Mouse (Mus musculus): ENCODE measurements around the gene Trim16. TPM values are rescaled to one million over a fixed set of nuclear protein-coding genes. Genes with fewer than 3 reads are reported as not detected.
A peak's percentile ranks its signal among the peaks of the same experiment; 100 is the strongest.

The Trim16 gene
- 4.5 and 5.3 TPM in 2 replicates for polyA plus RNA-seq (2015; fragmentation: Nextera tagmentation; extraction: Ambion mirVana)

DNA sequence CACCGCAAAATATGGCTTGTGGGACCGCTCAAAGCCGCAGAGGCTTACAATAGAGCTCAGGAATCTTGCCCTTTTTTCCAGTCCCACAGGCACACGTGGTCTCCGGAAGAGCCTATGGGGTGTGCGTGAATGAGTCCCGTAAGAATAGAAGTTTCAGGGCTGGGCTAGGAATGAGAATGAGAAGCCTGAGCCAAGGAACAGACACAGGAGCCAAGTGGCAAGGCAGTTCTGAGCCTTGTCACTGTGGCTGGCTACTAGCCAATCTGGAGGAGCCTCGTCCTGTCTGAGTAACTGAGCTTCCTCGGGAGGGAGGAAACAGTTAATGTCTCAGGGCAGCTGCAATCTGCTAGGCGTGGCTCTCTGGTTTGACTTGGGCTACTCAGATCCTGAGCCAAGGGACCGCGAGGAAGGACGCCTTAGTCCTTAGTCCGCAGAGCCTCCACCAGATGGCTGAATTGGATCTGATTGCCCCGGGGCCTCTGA, at the start of gene Trim16:
Gene Trim16, plus strand, starts transcription at position 173 of the 483 bp plus-strand sequence.
- peak; percentile 75; the same call in 1 of the 2 replicates for ATAC-seq

GRCm38 (mm10) chr11:62776510-62776909, 43.5 kb upstream of the Trim16 start:
- Histone ChIP-seq H3K4me1 (replicated peaks) (no peaks in the 10 kb centered on the region), H3K9ac (replicated peaks) (no peak overlapping the region), H3K36me3 (peaks cover 60% of the 10 kb centered on the region), H3K4me3 (replicated peaks) (no peak overlapping the region), H3K27me3 (no peaks in the 10 kb centered on the region), H3K9me3 (peaks cover 49% of the 10 kb centered on the region), H3K4me2 (replicated peaks) (no peak overlapping the region), H3K27ac (no peak overlapping the region)
- ATAC-seq, result no peak
- WGBS, result 95% methylated on average over 7 of the region's 7 CpGs

More for the DNA sequence above, at the start of gene Trim16:
- 9% methylated on average over 15 of the region's 15 CpGs for WGBS
- Histone ChIP-seq H3K4me3 (replicated peaks) (peak within 1 kb of the TSS; percentile 37), H3K4me1 (replicated peaks) (peaks cover 14% of the 10 kb centered on the region), H3K27ac (0 out of 2 replicates have a peak within 1 kb of the TSS, but pooled peaks have one; percentile 5), H3K36me3 (no peaks in the 10 kb centered on the region), H3K27me3 (no peaks in the 10 kb centered on the region), H3K4me2 (replicated peaks) (peak within 1 kb of the TSS; percentile 56), H3K9ac (replicated peaks) (peak within 1 kb of the TSS; percentile 55), H3K9me3 (no peaks in the 10 kb centered on the region)

DNA sequence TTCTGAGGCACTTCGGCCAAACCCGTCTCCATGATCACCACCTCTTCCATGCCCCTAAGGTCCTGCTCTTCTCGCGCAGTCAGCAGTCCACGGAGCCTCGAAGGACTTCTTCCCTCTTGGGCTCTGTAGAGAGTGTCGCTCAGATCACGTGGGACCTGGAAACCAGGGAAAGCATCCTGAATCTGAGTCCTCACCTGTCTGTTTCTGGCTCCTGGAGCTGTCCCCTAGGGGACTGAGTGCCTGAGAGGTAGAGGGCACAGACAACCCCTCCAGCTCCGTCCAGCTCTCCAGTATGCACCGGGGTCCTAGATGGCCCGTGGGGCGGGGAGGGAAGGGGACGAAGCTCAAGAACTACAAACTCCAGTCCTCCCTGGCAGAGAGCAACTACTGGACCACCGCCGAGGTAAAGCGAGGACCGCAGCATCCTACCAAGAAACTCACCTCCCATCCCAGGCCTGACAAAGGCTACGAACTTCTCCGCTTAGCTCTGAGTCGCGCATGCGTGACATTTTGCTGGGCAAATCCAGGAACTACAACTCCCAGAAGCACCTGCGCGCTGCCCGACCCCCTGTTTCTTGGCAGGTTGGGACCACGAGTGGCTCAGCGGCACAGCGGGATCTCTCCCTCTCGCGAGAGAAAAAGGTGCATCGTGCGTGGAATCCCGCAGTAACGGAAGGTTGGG, 31.0 kb upstream of the Trim16 start, which contains the start of gene Zfp286:
Gene Zfp286, minus strand, starts transcription at position 528 of the 682 bp plus-strand sequence.
- 7% methylated on average over 34 of the region's 34 CpGs for WGBS
- Histone ChIP-seq H3K36me3 (peaks cover 29% of the 10 kb centered on the region), H3K9ac (replicated peaks) (peak within 1 kb of the TSS; percentile 72), H3K4me3 (replicated peaks) (peak within 1 kb of the TSS; percentile 55), H3K27me3 (no peaks in the 10 kb centered on the region), H3K4me1 (replicated peaks) (peaks cover 8% of the 10 kb centered on the region; the same call in 1 of the 2 replicates), H3K27ac (peak within 1 kb of the TSS; percentile 61; the same call in 1 of the 2 replicates), H3K9me3 (peaks cover 15% of the 10 kb centered on the region), H3K4me2 (replicated peaks) (peak within 1 kb of the TSS; percentile 69)
- peak; percentile 96 for ATAC-seq

- no peak for ATAC-seq
- peak overlapping the region; percentile 69 for H3K4me2 ChIP-seq (replicated peaks)
- H3K27ac ChIP-seq, result peak overlapping the region; percentile 49; the same call in 1 of the 2 replicates
Measured at GRCm38 (mm10) chr11:62789617-62789936, 30.5 kb upstream of the Trim16 start.

DNA sequence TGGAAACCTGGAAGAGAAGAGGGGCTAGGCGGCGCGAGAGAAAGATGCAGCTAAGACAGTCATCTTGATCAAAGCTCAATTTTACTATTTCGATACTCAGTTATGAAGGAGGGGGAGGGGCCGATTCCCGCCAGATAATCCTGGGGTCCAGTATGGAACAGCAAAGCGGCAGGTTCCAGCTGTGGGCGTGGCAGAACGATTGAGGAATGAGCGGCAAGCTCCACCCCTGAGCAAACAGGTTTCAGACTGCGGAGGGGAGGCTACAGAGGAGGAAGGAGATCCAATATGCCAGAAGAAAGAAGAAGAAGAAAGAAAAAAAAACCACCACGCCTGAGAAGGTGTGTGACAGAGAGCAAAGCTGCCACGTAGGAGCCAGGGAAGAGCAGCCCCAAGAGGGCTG, 15.9 kb upstream of the Trim16 start:
- no peaks in the 10 kb centered on the region; the same call in none of the 2 replicates for H3K9me3 ChIP-seq
- no peaks in the 10 kb centered on the region for H3K4me1 ChIP-seq (replicated peaks)
- H3K27me3 ChIP-seq, result no peaks in the 10 kb centered on the region
- no peak overlapping the region for H3K9ac ChIP-seq (replicated peaks)
- H3K4me2 ChIP-seq (replicated peaks), result no peak overlapping the region
- ATAC-seq, result no peak
- 58% methylated on average over 13 of the region's 13 CpGs for WGBS
- no peak overlapping the region for H3K27ac ChIP-seq
- H3K36me3 ChIP-seq, result no peaks in the 10 kb centered on the region
- H3K4me3 ChIP-seq (replicated peaks), result no peak overlapping the region

More at GRCm38 (mm10) chr11:62789617-62789936, 30.5 kb upstream of the Trim16 start:
- H3K4me1 ChIP-seq (replicated peaks), result peaks cover 8% of the 10 kb centered on the region; the same call in 1 of the 2 replicates
- peaks cover 24% of the 10 kb centered on the region for H3K36me3 ChIP-seq
- H3K27me3 ChIP-seq, result no peaks in the 10 kb centered on the region
- H3K4me3 ChIP-seq (replicated peaks), result peak overlapping the region; percentile 55
- H3K9me3 ChIP-seq, result peaks cover 12% of the 10 kb centered on the region
- peak overlapping the region; percentile 54 for H3K9ac ChIP-seq (replicated peaks)
- WGBS, result 52% methylated on average over 3 of the region's 3 CpGs

DNA sequence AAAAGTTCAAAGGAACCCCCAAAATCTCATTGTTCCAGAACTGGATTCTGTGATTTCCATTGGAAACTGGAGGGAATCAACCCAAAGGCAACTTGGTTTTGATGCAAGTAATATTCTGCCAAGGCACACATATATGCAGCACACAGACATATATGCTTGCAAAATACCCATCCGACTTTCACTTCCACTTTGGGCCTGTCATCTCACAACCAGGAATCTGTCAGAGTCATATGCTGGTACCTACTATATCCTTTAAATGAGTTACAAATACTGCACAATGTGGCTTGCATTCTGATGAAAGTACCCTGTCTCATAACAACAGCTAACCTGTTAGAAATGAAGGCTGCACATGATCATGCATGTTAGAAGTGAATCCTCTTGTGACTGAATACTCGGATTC, 12.1 kb upstream of the Trim16 start:
- ATAC-seq, result no peak
- Histone ChIP-seq H3K9me3 (no peaks in the 10 kb centered on the region; the same call in 1 of the 2 replicates), H3K27me3 (no peaks in the 10 kb centered on the region), H3K36me3 (no peaks in the 10 kb centered on the region), H3K4me2 (replicated peaks) (no peak overlapping the region), H3K4me3 (replicated peaks) (no peak overlapping the region), H3K9ac (replicated peaks) (no peak overlapping the region), H3K27ac (no peak overlapping the region), H3K4me1 (replicated peaks) (no peaks in the 10 kb centered on the region)
- WGBS, result 87% methylated on average over 2 of the region's 2 CpGs

DNA sequence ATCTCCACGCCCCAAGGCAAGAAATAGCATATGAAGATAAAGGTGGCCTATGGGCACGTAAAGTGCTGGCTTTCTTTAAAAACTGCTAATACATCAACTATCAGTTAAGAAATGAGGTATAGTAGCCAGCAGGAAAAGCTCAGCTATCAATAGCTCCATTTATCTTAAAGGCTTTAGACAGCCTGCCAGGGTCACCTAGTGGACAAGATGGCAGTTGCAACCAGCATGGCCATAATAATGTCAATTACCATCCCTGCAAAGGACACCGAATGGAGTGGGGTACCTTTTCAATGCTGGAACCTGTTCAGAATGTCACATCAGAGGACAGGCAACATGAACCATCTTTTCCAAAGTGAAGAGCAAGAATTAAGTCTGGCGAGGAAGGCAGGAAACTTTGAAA, 10.8 kb upstream of the Trim16 start:
- Histone ChIP-seq H3K4me3 (replicated peaks) (no peak overlapping the region), H3K27me3 (no peaks in the 10 kb centered on the region), H3K4me2 (replicated peaks) (no peak overlapping the region), H3K9me3 (no peaks in the 10 kb centered on the region; the same call in 1 of the 2 replicates), H3K4me1 (replicated peaks) (no peaks in the 10 kb centered on the region), H3K27ac (no peak overlapping the region), H3K9ac (replicated peaks) (no peak overlapping the region), H3K36me3 (no peaks in the 10 kb centered on the region)
- 75% methylated on average over 4 of the region's 4 CpGs for WGBS
- no peak for ATAC-seq

GRCm38 (mm10) chr11:62812268-62812667, 7.8 kb upstream of the Trim16 start:
- Histone ChIP-seq H3K4me1 (replicated peaks) (no peaks in the 10 kb centered on the region), H3K27ac (no peak overlapping the region), H3K9me3 (no peaks in the 10 kb centered on the region), H3K4me2 (replicated peaks) (no peak overlapping the region), H3K27me3 (no peaks in the 10 kb centered on the region), H3K9ac (replicated peaks) (no peak overlapping the region), H3K4me3 (replicated peaks) (no peak overlapping the region), H3K36me3 (no peaks in the 10 kb centered on the region)
- 94% methylated on average over 6 of the region's 6 CpGs for WGBS
- no peak for ATAC-seq

DNA sequence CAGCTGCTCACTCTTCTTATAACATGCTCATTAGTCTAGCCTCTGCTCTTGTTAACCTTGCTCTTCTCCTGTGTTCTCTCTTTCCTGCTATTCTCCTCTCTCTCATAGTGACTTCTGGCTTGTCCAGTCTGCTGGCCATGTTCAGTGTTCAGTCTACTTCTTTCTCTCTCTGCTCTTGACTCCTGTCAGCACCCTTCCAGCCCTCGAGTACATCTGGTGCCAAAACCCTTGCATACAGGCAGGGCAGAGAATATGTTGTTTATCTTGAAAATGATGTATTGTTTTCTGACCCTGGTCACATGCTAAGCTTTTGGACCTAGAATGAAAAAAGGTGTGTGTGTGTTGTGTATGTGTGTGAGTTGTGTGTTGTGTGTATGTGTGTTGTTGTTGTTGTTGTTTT, 6.5 kb upstream of the Trim16 start:
- H3K9me3 ChIP-seq, result no peaks in the 10 kb centered on the region
- no peak overlapping the region for H3K9ac ChIP-seq (replicated peaks)
- no peaks in the 10 kb centered on the region for H3K27me3 ChIP-seq
- no peak overlapping the region for H3K4me2 ChIP-seq (replicated peaks)
- ATAC-seq, result no peak
- no peak overlapping the region for H3K4me3 ChIP-seq (replicated peaks)
- no peak overlapping the region for H3K27ac ChIP-seq
- H3K4me1 ChIP-seq (replicated peaks), result no peaks in the 10 kb centered on the region
- 64% methylated on average over 1 of the region's 1 CpGs for WGBS
- H3K36me3 ChIP-seq, result no peaks in the 10 kb centered on the region

DNA sequence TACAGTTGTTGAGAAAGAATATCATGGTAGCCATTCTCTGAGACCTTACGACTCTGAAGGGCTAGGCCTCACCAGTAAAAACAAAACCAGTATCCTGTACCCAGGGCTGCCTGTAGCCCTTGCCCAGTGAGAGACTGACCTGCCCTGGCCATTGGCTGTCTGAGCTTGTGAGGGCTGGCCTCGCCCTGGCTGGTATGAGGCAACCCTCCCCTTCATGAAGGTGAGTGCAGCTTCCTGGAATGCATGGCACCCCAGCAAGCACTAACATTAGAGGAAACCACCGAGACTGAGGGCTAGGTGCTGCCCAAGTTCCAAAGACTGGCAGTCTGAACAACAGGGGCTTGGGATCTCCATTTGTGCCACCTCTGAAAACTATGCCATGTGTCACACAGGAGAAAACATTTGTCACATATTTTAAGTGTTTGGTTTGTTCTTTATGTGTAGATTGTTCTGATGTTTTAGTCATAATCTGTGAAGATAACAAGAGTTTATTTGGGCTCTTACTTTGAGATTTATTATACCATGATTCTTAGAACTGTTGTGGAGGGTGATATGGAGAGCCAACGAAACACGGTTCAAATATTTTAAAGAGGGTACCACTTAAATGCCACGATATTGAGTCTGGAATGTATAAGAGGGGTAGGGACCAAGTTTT, 5.9 kb upstream of the Trim16 start:
- Histone ChIP-seq H3K36me3 (no peaks in the 10 kb centered on the region), H3K9me3 (no peaks in the 10 kb centered on the region), H3K4me1 (replicated peaks) (no peaks in the 10 kb centered on the region), H3K9ac (replicated peaks) (no peak overlapping the region), H3K4me3 (replicated peaks) (no peak overlapping the region), H3K27ac (no peak overlapping the region), H3K4me2 (replicated peaks) (no peak overlapping the region), H3K27me3 (no peaks in the 10 kb centered on the region)
- ATAC-seq, result no peak
- WGBS, result 77% methylated on average over 6 of the region's 6 CpGs

GRCm38 (mm10) chr11:62814625-62815024, 5.4 kb upstream of the Trim16 start:
- H3K4me1 ChIP-seq (replicated peaks), result no peaks in the 10 kb centered on the region
- no peaks in the 10 kb centered on the region for H3K27me3 ChIP-seq
- no peak overlapping the region for H3K4me3 ChIP-seq (replicated peaks)
- no peaks in the 10 kb centered on the region for H3K36me3 ChIP-seq
- WGBS, result 63% methylated on average over 4 of the region's 4 CpGs
- no peak overlapping the region for H3K27ac ChIP-seq
- ATAC-seq, result no peak
- H3K9me3 ChIP-seq, result no peaks in the 10 kb centered on the region
- no peak overlapping the region for H3K4me2 ChIP-seq (replicated peaks)
- no peak overlapping the region for H3K9ac ChIP-seq (replicated peaks)

DNA sequence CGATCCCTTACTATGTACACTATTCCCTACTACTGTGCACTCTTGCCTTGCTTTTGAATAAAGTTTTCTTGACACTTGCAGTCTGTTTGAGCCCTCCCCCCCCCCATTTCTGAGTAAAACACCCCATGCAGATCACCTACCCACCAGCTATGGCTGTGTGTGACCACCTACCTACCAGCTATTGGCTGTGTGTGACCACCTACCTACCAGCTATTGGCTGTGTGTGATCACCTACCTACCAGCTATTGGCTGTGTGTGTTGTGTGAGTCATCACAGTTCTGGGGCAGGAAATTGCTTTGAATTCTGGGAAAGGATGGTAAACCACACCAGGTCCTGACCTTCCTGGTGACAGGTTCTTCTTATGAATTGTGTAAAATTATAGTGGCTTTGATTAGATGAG, 4.6 kb upstream of the Trim16 start:
- no peaks in the 10 kb centered on the region for H3K27me3 ChIP-seq
- H3K36me3 ChIP-seq, result no peaks in the 10 kb centered on the region
- no peak overlapping the region for H3K9ac ChIP-seq (replicated peaks)
- no peak overlapping the region for H3K4me3 ChIP-seq (replicated peaks)
- 89% methylated on average over 1 of the region's 1 CpGs for WGBS
- no peak for ATAC-seq
- H3K4me1 ChIP-seq (replicated peaks), result peaks cover 8% of the 10 kb centered on the region
- no peaks in the 10 kb centered on the region for H3K9me3 ChIP-seq
- H3K27ac ChIP-seq, result no peak overlapping the region
- H3K4me2 ChIP-seq (replicated peaks), result no peak overlapping the region
